Mouse (Mus musculus) ES-E14 (cell line): ENCODE data around the gene Olfr513. TPM values are rescaled to one million over a fixed set of nuclear protein-coding genes. Genes with fewer than 3 reads are reported as not detected.
A peak's percentile ranks its signal among the peaks of the same experiment; 100 is the strongest.

Experiments
- DNase-seq: peaks from one replicate; pipeline ENCODE4 v3.0.0-alpha.2; 2013; ENCODE audit warnings: low read depth, low spot score
- H3K27ac ChIP-seq: 2 replicates; pipeline ENCODE4 v1.5.1; 2012; ENCODE audit warnings: low read depth, mild to moderate bottlenecking, low read length, moderate library complexity, mixed read lengths; ENCODE audit not compliant: poor library complexity, insufficient read depth, severe bottlenecking
- H3K36me3 ChIP-seq: 2 replicates; pipeline ENCODE4 v1.6.1; 2012; ENCODE audit warnings: mild to moderate bottlenecking, low read length, moderate library complexity, mixed read lengths; ENCODE audit not compliant: control insufficient read depth, poor library complexity, insufficient read depth, severe bottlenecking
- H3K4me1 ChIP-seq, 2 experiments: fragments of 150-350 bp in 1 of 2; sonication (generic) in 1 of 2; 2 replicates each; pipeline ENCODE4 v1.6.1; 2012; ENCODE audit warnings: low read length in 2 of 2, mild to moderate bottlenecking in 1 of 2, mixed read lengths in 1 of 2; ENCODE audit not compliant: control insufficient read depth in 2 of 2, insufficient read depth in 2 of 2, poor library complexity in 1 of 2
- H3K4me3 ChIP-seq, 2 experiments: fragments of 150-350 bp in 1 of 2; sonication (generic) in 1 of 2; 2 replicates each; pipeline ENCODE4 v1.5.1; 2012; ENCODE audit warnings: low read length in 2 of 2, low read depth in 1 of 2, mild to moderate bottlenecking in 1 of 2, mixed read lengths in 1 of 2; ENCODE audit not compliant: insufficient read depth in 1 of 2, poor library complexity in 1 of 2, severe bottlenecking in 1 of 2
- H3K9ac ChIP-seq: 2 replicates; pipeline ENCODE4 v1.6.1; 2012; ENCODE audit warnings: low read depth, mild to moderate bottlenecking, low read length, mixed read lengths; ENCODE audit not compliant: poor library complexity, insufficient read depth, severe bottlenecking
- H3K9me3 ChIP-seq: fragments of 150-350 bp; sonication (generic); 2 replicates; pipeline ENCODE4 v1.6.1; 2012; ENCODE audit warnings: low read depth, mild to moderate bottlenecking, low read length; ENCODE audit not compliant: control insufficient read depth, insufficient read depth
- CHD2 ChIP-seq: IDR thresholded peaks from 2 replicates; pipeline ENCODE4 v1.6.1; 2014; ENCODE audit warnings: mild to moderate bottlenecking, low read depth, low read length, inconsistent platforms
- HCFC1 ChIP-seq: IDR thresholded peaks from 2 replicates; pipeline ENCODE4 v1.6.1; 2012; ENCODE audit warnings: low read length, inconsistent platforms, borderline replicate concordance; ENCODE audit not compliant: insufficient read depth
- MAFK ChIP-seq: IDR thresholded peaks from 2 replicates; pipeline ENCODE4 v1.6.1; 2014; ENCODE audit warnings: mild to moderate bottlenecking, low read depth, low read length, inconsistent platforms; ENCODE audit not compliant: insufficient read depth
- ZC3H11A ChIP-seq: IDR thresholded peaks from 2 replicates; pipeline ENCODE4 v1.6.1; 2012; ENCODE audit warnings: low read depth, mild to moderate bottlenecking, inconsistent platforms, low read length, borderline replicate concordance
- ZNF384 ChIP-seq: IDR thresholded peaks from 2 replicates; pipeline ENCODE4 v1.6.1; 2012; ENCODE audit warnings: low read depth, low read length, inconsistent platforms
- in situ Hi-C, 2 experiments: fragments of 600-800 bp; cut with MboI; formaldehyde crosslinking; loops; one replicate each; pipeline ENCODE4 v1.15.1; 2025; ENCODE audit warnings: low sequenced_read_pairs in 2 of 2, inconsistent platforms in 1 of 2; ENCODE audit not compliant: unreplicated experiment in 2 of 2
- total RNA-seq: library from RNA; depleted of rRNA; stranded (reverse); fragments of 300-350 nt; gene quantifications from 2 replicates; pipeline ENCODE4 v1.2.3, GENCODE M21; 2012; rRNA removed

Gene Olfr513
- total RNA-seq = not detected in 2 replicates

DNA sequence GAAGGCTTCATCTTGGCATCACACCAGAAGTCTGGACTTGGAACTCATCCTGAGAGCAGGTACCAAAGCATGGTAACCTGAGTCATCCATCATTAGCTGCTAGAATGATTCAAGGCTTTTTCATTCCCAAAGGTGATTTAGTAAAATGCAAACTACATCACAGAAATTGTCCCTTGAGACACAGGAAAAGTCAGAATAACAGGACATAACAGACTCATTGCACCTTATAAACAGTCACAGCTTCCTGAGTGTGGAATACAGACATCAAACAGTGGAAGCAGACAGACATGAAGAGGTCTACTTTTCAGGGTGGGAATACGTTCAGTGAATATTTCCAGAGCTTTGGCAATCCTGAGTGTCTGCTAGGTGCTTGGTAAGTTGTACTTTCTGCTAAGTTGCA is at the start of gene Olfr513:
TSS of gene Olfr513 (plus strand) at position 301 of the 400 bp plus-strand sequence.
- Histone ChIP-seq H3K4me1 (no peaks in the 10 kb centered on the region), H3K36me3 (no peaks in the 10 kb centered on the region), H3K9me3 (no peaks in the 10 kb centered on the region), H3K4me3 (no peak within 1 kb of the TSS), H3K27ac (no peak within 1 kb of the TSS), H3K9ac (no peak within 1 kb of the TSS)
- DNase-seq = no peak
- TF ChIP-seq MAFK (no peak), HCFC1 (no peak), ZC3H11A (no peak), CHD2 (no peak), ZNF384 (no peak)
- in situ Hi-C loops = no loop called here

DNA sequence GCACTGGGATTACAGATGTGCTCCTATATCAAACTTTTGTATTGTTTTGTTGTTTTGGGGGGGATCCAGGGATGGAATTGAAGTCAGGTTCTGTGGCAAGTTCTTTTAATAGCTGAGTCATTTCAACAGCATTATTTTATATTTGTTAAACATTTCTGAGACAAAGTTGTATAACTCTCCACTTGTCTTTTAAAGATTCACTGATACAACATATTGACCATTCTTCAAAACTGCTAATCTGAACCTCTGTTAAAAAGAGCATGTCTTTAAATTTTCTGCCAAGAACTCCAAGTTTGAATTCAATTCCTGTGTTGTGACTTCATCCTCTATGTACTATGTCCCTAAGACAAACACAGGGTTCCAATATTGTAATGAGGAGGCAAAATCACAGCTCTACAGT is 37.8 kb upstream of the Olfr513 start, which contains the start of gene Olfr512:
TSS of gene Olfr512 (plus strand) at position 301 of the 400 bp plus-strand sequence.
- no peak for TF ChIP-seq CHD2
- TF ChIP-seq MAFK = no peak
- no peak for TF ChIP-seq ZNF384
- TF ChIP-seq HCFC1 = no peak
- TF ChIP-seq ZC3H11A = no peak
- Histone ChIP-seq H3K9ac (no peak within 1 kb of the TSS), H3K27ac (no peak within 1 kb of the TSS), H3K36me3 (no peaks in the 10 kb centered on the region), H3K4me1 (no peaks in the 10 kb centered on the region), H3K4me3 (no peak within 1 kb of the TSS), H3K9me3 (no peaks in the 10 kb centered on the region)
- DNase-seq = no peak
- in situ Hi-C loops = no loop called here

DNA sequence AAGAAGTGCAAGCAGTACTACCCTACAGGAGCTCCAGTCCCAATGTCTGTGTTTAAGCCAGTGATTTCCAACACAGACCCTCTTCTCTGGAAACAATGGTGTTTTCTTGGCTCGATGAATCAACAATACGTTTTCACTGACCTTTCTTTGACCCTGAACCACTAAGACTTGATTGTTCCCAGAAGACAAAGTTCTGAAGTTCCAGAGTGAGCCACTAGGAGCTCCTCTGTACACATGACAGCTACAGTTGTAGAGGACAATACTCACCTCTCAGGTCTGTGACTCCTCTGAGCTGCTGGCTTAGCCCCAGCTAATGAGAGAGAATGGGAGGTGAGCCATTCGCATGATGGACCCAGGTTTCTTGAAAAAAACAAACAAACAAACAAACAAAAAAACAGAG is 9.6 kb downstream of the Olfr513 start:
- in situ Hi-C loops = no loop called here
- Histone ChIP-seq H3K4me3 (no peak overlapping the region), H3K27ac (no peak overlapping the region), H3K4me1 (no peaks in the 10 kb centered on the region), H3K9ac (no peak overlapping the region), H3K9me3 (no peaks in the 10 kb centered on the region), H3K36me3 (no peaks in the 10 kb centered on the region)
- TF ChIP-seq HCFC1 (no peak), ZNF384 (no peak), ZC3H11A (no peak), MAFK (no peak), CHD2 (no peak)
- peak; percentile 59 for DNase-seq

DNA sequence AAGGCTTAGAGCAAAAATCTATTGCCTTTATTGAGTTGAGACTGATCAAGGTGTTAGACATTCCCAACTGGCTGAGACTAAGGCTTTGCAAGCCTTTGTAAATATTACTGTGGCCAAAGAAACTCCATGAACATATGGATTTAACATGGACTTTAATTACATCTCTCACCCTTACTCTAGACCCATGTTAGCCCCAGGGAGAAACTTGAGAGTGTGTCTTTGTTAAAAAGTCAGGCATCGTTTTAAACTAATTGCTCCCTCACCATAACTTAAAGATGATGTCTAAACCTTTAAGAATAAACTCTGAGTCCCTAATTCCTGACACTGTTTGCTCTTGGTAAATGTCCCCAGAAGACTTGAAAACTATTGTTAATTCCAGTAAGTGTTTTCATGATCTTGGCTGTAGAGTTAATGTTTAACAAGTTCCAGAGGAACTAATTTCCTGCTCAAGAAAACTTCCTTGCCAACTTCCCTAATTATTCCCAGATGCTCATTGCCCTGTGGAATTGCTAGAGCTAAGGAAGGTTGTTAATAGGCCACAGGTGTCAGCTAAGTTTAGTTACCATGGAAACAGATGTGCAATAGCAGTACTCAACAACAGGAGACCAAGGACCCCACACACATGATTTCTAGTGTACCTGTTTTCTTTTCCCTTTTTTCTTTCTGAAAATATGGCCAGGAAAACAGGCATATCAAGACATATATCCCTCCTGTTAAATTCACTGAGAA is 46.6 kb downstream of the Olfr513 start:
- Histone ChIP-seq H3K9me3 (no peaks in the 10 kb centered on the region), H3K4me3 (no peak overlapping the region), H3K36me3 (no peaks in the 10 kb centered on the region), H3K4me1 (no peaks in the 10 kb centered on the region), H3K9ac (no peak overlapping the region), H3K27ac (no peak overlapping the region)
- DNase-seq = no peak
- TF ChIP-seq CHD2 (no peak), ZNF384 (no peak), MAFK (no peak)
- in situ Hi-C loops = no loop called here

Other genes with a start within 250 kb of the Olfr513 start
- gene Olfr502, start 225.9 kb upstream of the Olfr513 start, total RNA-seq = not detected in 2 replicates
- 0.36 TPM in 1 of 2 replicates, not detected in the other for gene Olfr503, start 206.4 kb upstream of the Olfr513 start, total RNA-seq
- gene Olfr504, start 185.2 kb upstream of the Olfr513 start, total RNA-seq = not detected in 2 replicates
- gene Olfr506, start 140.2 kb upstream of the Olfr513 start, total RNA-seq = not detected in 2 replicates
- not detected in 2 replicates for gene Olfr507, start 129.2 kb upstream of the Olfr513 start, total RNA-seq
- gene Olfr508, start 121.0 kb upstream of the Olfr513 start, total RNA-seq = not detected in 2 replicates
- gene Olfr509, start 99.1 kb upstream of the Olfr513 start, total RNA-seq = not detected in 2 replicates
- gene Olfr510, start 84.6 kb upstream of the Olfr513 start, total RNA-seq = not detected in 2 replicates
- gene Olfr512, start 37.7 kb upstream of the Olfr513 start, total RNA-seq = not detected in 2 replicates
- not detected in 2 replicates for gene Olfr514, start 75.0 kb downstream of the Olfr513 start, total RNA-seq
- not detected in 2 replicates for gene Olfr516, start 99.6 kb downstream of the Olfr513 start, total RNA-seq
- not detected in 2 replicates for gene Olfr517, start 121.4 kb downstream of the Olfr513 start, total RNA-seq
- gene Olfr518, start 134.0 kb downstream of the Olfr513 start, total RNA-seq = not detected in 2 replicates
- gene Olfr519, start 143.4 kb downstream of the Olfr513 start, total RNA-seq = not detected in 2 replicates
- gene Nlrp10, start 179.2 kb downstream of the Olfr513 start, total RNA-seq = 0.04 TPM in 1 of 2 replicates, not detected in the other
- 99.7 and 115 TPM in 2 replicates for gene Eif3f, start 183.4 kb downstream of the Olfr513 start, total RNA-seq
- gene Tub, start 199.4 kb downstream of the Olfr513 start, total RNA-seq = 3.3 and 5.1 TPM in 2 replicates